Mouse (Mus musculus) cortical plate, adult 2 months (tissue): ENCODE measurements around the gene Igfbpl1. TPM values are rescaled to one million over a fixed set of nuclear protein-coding genes. Genes with fewer than 3 reads are reported as not detected.
A peak's percentile ranks its signal among the peaks of the same experiment; 100 is the strongest.

Source experiments
- H3K27ac ChIP-seq: fragments of 200-500 bp; 2 replicates; pipeline ENCODE4 v1.5.1; 2012; ENCODE audit warnings: low read length, control low read depth, inconsistent platforms; ENCODE audit not compliant: insufficient read depth
- H3K4me1 ChIP-seq: fragments of 200-500 bp; 2 replicates; pipeline ENCODE4 v1.6.1; 2011; ENCODE audit warnings: low read length; ENCODE audit not compliant: control insufficient read depth, insufficient read depth
- H3K4me3 ChIP-seq: fragments of 200-500 bp; 2 replicates; pipeline ENCODE4 v1.5.1; 2011; ENCODE audit warnings: mild to moderate bottlenecking, low read length, control low read depth; ENCODE audit not compliant: insufficient read depth
- CTCF ChIP-seq: fragments of 200-500 bp; IDR thresholded peaks from 2 replicates; pipeline ENCODE4 v1.5.1; 2011; ENCODE audit warnings: mild to moderate bottlenecking, control low read depth, low read length; ENCODE audit not compliant: insufficient read depth; ENCODE audit errors: extremely low read depth
- POLR2A ChIP-seq: fragments of 200-500 bp; IDR thresholded peaks from 2 replicates; pipeline ENCODE4 v1.6.1; 2011; ENCODE audit warnings: mild to moderate bottlenecking, low read length, control low read depth; ENCODE audit not compliant: insufficient read depth; ENCODE audit errors: extremely low read depth
- polyA plus RNA-seq: library from polyadenylated mRNA; depleted of rRNA; stranded (reverse); fragments of >200 nt; gene quantifications from 2 replicates; pipeline ENCODE4 v1.2.3, GENCODE M21; 2012

The Igfbpl1 gene
- polyA plus RNA-seq, 1 experiment = 1.2 TPM

DNA sequence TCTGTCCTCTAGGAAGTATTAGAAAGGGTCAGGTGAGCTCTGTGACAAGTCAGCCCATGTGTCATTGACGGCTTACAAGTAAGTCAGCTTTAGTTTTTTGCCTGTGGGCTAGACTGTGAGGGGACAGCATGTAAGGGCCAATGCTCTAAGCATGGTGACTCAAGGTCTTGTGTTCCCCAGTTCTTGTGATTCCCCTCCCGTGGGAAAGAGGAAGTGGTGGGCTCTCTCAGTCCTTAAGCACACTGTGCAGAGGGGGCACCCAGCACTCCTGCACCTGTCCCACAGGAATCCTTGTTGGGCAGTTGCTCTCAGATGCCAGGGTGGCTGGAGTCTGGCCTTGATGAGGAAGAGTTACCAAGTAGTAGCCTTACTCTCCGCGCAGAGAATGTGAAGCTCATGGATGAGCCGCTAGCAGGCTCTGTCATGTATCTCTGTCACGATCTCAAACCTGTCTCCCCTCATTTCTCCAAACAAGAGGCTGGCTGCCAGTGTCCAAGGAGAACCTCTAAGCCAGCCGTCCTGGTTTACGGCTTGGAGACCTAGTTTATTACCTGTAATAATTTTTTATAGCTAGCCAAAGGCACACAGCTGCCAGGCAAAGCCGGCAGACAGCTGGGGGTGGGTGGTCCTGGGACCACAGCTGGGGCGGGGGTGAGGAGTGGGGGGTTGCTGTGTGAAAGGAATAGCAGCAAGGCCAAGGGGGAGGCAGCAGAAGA is 21.5 kb upstream of the Igfbpl1 start, which contains the start of gene Stra6l:
Gene Stra6l, plus strand, starts transcription at position 556 of the 716 bp plus-strand sequence.
- Histone ChIP-seq H3K4me3 (no peak within 1 kb of the TSS), H3K27ac (no peak within 1 kb of the TSS), H3K4me1 (no peaks in the 10 kb centered on the region)
- TF ChIP-seq POLR2A (no peak), CTCF (no peak)

DNA sequence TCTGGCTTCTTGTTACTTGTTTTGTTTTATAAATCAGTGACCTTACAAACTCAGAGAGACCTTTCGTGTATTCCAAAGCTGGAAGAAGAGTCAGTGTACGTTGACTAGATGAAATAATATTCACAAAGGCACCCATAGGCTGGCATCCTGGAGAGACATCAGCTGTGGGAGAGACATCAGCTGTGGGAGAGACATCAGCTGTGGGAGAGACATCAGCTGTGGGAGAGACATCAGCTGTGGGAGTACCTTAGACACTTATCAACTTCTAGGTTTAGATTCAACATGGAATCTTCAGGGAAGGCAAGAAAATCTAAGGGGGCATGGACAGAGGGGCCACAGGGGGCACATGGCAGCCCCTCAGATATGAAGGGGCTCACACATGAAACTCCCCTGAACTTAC is 19.5 kb upstream of the Igfbpl1 start:
- no peak for TF ChIP-seq POLR2A
- no peak for TF ChIP-seq CTCF
- no peak overlapping the region for H3K27ac ChIP-seq
- no peak overlapping the region for H3K4me3 ChIP-seq
- no peaks in the 10 kb centered on the region for H3K4me1 ChIP-seq

DNA sequence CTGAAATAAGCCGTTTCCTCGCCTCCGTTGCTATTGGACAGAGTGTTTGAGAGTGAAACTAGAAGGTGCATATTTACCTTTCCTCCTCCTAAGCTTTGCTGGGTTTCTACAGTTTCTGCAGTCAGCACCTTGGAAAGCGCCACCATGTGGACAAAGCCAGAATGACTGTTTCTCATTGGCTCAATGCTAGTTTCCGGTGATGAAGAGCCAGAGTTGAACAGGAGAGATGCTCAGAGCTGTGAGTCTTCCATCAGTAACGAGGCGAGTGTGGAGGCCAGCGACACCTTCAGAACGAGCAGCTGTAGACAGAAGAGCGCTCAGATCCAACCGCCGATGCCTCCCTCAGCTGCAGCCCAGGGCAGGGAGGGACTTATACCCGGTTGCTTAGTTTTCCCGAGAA is 17.6 kb upstream of the Igfbpl1 start:
- no peaks in the 10 kb centered on the region for H3K4me1 ChIP-seq
- no peak overlapping the region for H3K27ac ChIP-seq
- TF ChIP-seq CTCF (peak; percentile 73), POLR2A (no peak)
- no peak overlapping the region for H3K4me3 ChIP-seq

DNA sequence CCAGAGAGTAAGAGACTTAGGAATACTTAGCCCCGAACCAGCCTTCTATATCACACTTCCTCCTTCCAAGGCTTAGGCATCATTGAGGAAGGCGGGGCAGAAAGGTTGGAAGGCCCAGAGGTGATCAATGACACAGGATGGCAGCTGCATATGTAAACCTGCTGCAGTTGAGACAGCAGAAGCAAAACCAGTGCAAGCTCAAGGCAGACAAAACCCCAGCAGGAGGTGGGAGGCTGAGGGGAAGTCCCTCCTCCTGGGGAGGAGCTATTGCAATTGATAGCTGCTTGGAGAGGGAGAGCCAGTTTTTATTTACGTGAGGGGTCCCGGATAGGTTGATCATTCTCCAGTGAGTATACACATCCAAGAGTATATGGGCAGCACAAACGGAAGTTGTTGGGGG is 6.7 kb upstream of the Igfbpl1 start:
- peaks cover 3% of the 10 kb centered on the region; the same call in 1 of the 2 replicates for H3K4me1 ChIP-seq
- no peak overlapping the region for H3K27ac ChIP-seq
- H3K4me3 ChIP-seq = no peak overlapping the region
- TF ChIP-seq POLR2A (no peak), CTCF (no peak)

DNA sequence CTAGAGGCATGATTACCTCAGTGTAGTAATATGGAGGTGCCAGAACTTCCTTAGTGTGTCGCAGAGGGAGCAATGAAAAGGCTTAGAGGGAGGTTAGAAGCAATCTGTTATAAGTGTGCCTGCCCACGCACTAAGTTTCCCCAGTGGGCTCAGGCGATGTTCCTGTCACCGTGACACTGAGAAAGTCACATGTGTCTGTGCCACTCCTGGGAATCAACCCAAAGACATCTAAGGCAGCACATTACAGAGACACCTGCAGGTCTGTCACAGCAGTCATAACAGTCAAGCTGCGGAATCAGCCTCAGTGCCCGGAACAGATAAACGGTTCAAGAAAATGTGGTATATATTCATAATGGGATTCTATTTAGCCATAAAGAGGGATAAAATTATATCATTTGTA is 5.3 kb upstream of the Igfbpl1 start:
- Histone ChIP-seq H3K4me1 (peaks cover 3% of the 10 kb centered on the region; the same call in 1 of the 2 replicates), H3K4me3 (no peak overlapping the region), H3K27ac (no peak overlapping the region)
- no peak for TF ChIP-seq POLR2A
- TF ChIP-seq CTCF = no peak

- TF ChIP-seq POLR2A = no peak
- TF ChIP-seq CTCF = no peak
- no peak overlapping the region for H3K27ac ChIP-seq
- peaks cover 3% of the 10 kb centered on the region; the same call in 1 of the 2 replicates for H3K4me1 ChIP-seq
- no peak overlapping the region for H3K4me3 ChIP-seq
Measured at GRCm38 (mm10) chr4:45829907-45830759, 3.4 kb upstream of the Igfbpl1 start.

DNA sequence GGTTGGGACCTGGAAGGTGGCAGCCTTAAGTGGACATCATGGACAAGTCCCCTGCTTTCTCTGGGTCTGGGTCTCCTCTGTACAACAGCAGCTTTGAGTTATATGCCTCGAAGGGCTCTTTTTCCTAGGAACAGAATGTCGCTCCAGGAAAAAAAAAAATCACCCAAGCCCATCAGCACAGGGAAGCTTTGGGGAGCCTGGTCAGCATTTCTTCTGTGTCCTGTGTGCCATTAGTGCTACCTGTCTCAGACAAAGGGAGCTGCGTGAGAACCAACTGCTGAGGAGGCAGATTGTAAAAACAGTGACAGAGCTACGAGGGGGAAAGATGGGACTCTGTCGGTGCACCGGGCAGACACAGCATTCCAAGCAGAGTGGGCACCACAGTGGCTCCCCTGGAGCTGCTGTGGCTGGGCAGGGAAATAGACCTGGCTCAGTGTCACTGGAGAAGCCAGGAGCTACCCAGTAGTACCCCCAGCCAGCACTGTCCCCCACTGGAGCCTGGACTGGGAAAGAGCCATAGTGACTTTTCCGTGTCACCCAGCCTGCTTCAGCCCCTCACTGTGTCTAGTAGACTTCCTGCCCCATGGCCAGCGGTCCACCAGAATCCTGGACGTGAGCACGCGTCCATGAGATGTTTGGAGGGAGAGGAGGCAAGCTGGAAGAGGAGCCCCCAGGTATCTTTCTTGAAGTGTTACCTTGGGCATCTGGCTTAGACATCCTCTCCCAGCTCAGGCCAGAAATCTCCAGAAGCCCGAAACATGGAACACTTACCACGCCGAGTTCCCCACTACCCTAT is 1.8 kb downstream of the Igfbpl1 start:
- TF ChIP-seq POLR2A (no peak), CTCF (no peak)
- no peak overlapping the region for H3K4me3 ChIP-seq
- H3K27ac ChIP-seq = no peak overlapping the region
- H3K4me1 ChIP-seq = no peaks in the 10 kb centered on the region

GRCm38 (mm10) chr4:45824049-45824760 is 2.5 kb downstream of the Igfbpl1 start:
- H3K4me1 ChIP-seq = 0 out of 2 replicates have a peak, but pooled peaks cover 1% of the 10 kb centered on the region

More at GRCm38 (mm10) chr4:45824049-45824760, 2.5 kb downstream of the Igfbpl1 start:
- TF ChIP-seq POLR2A = no peak
- no peak for TF ChIP-seq CTCF
- Histone ChIP-seq H3K27ac (no peak overlapping the region), H3K4me3 (no peak overlapping the region)
